Mouse (Mus musculus) stomach, embryonic 16.5 days (tissue): ENCODE data around the gene Abcc10. TPM values are rescaled to one million over a fixed set of nuclear protein-coding genes. Genes with fewer than 3 reads are reported as not detected.

Experiments used
- ATAC-seq: fragments of 200-750 bp; cut with Nextera tagmentation; 2 replicates; pipeline ENCODE4 v1.8.0; 2017; ENCODE audit warnings: moderate number of reproducible peaks, moderate TSS enrichment; ENCODE audit not compliant: insufficient read depth, low FRiP score
- H3K27ac ChIP-seq: fragments of 300-500 bp; sonication (generic); 2 replicates; pipeline ENCODE4 v1.5.1; 2014; ENCODE audit warnings: low read length
- H3K27me3 ChIP-seq: fragments of 300-500 bp; sonication (generic); 2 replicates; pipeline ENCODE4 v1.6.1; 2014; ENCODE audit warnings: low read length, control low read depth, mixed read lengths; ENCODE audit not compliant: control insufficient read depth, insufficient read depth
- H3K36me3 ChIP-seq: fragments of 300-500 bp; sonication (generic); 2 replicates; pipeline ENCODE4 v1.6.1; 2014; ENCODE audit warnings: low read length; ENCODE audit not compliant: control insufficient read depth, insufficient read depth
- H3K4me1 ChIP-seq: fragments of 300-500 bp; sonication (generic); 2 replicates; pipeline ENCODE4 v1.6.1; 2014; ENCODE audit warnings: low read length, control low read depth, mixed read lengths; ENCODE audit not compliant: control insufficient read depth, insufficient read depth
- H3K4me2 ChIP-seq: fragments of 300-500 bp; sonication (generic); 2 replicates; pipeline ENCODE4 v1.6.1; 2014; ENCODE audit warnings: low read depth, low read length, mixed read lengths
- H3K4me3 ChIP-seq: fragments of 300-500 bp; sonication (generic); replicated peaks from 2 replicates; pipeline ENCODE4 v1.5.1; 2014; ENCODE audit warnings: mild to moderate bottlenecking, low read length
- H3K9ac ChIP-seq: fragments of 300-500 bp; sonication (generic); 2 replicates; pipeline ENCODE4 v1.6.1; 2014; ENCODE audit warnings: low read length
- H3K9me3 ChIP-seq: fragments of 300-500 bp; sonication (generic); replicated peaks from 2 replicates; pipeline ENCODE4 v1.6.1; 2016; ENCODE audit warnings: low read length, control low read depth; ENCODE audit not compliant: control insufficient read depth
- WGBS: fragments of 180-500 bp; shearing (Covaris S2); extraction: QIAGEN DNeasy Blood & Tissue Kit; methylation state at CpG from one replicate; pipeline ENCODE4 v1.1.7; 2014; 5-methylcytosine and 5-hydroxymethylcytosine counted together
- polyA plus RNA-seq: library from polyadenylated mRNA; unstranded; fragments of >200 nt; fragmentation: Nextera tagmentation; extraction: Ambion mirVana; gene quantifications from 2 replicates; pipeline ENCODE4 v1.2.1, GENCODE M21; 2015

Gene Abcc10
- polyA plus RNA-seq, result 6.6 and 6.7 TPM in 2 replicates

- peak within 1 kb of the TSS; percentile 87 for H3K9ac ChIP-seq
- no peaks in the 10 kb centered on the region for H3K9me3 ChIP-seq
- H3K4me3 ChIP-seq, result peak within 1 kb of the TSS; percentile 83
- peak; percentile 98 for ATAC-seq
- peaks cover 4% of the 10 kb centered on the region; the same call in 1 of the 2 replicates for H3K4me1 ChIP-seq
- under 1% methylated on average over 40 of the region's 40 CpGs for WGBS
- no peaks in the 10 kb centered on the region; the same call in 1 of the 2 replicates for H3K36me3 ChIP-seq
- H3K4me2 ChIP-seq, result peak within 1 kb of the TSS; percentile 95
- peak within 1 kb of the TSS; percentile 96 for H3K27ac ChIP-seq
- no peaks in the 10 kb centered on the region for H3K27me3 ChIP-seq
These were observed at the start of gene Abcc10 for GRCm38 (mm10) chr17:46327906-46328534. Gene Abcc10 (minus strand): TSS chr17:46328352.

GRCm38 (mm10) chr17:46371783-46372182, 43.6 kb upstream of the Abcc10 start:
- H3K9ac ChIP-seq, result no peak overlapping the region
- 69% methylated on average over 3 of the region's 3 CpGs for WGBS

GRCm38 (mm10) chr17:46351026-46351700, 23.0 kb upstream of the Abcc10 start:
- ATAC-seq, result no peak
- Histone ChIP-seq H3K4me1 (no peaks in the 10 kb centered on the region), H3K4me3 (no peak overlapping the region), H3K9ac (no peak overlapping the region), H3K36me3 (no peaks in the 10 kb centered on the region), H3K27ac (no peak overlapping the region), H3K4me2 (no peak overlapping the region), H3K9me3 (no peaks in the 10 kb centered on the region), H3K27me3 (no peaks in the 10 kb centered on the region)
- 85% methylated on average over 8 of the region's 8 CpGs for WGBS

More at GRCm38 (mm10) chr17:46371783-46372182, 43.6 kb upstream of the Abcc10 start:
- Histone ChIP-seq H3K36me3 (no peaks in the 10 kb centered on the region), H3K9me3 (no peaks in the 10 kb centered on the region), H3K27me3 (no peaks in the 10 kb centered on the region), H3K4me2 (no peak overlapping the region), H3K27ac (no peak overlapping the region), H3K4me3 (no peak overlapping the region), H3K4me1 (no peaks in the 10 kb centered on the region)
- ATAC-seq, result no peak

- H3K9me3 ChIP-seq, result no peaks in the 10 kb centered on the region; the same call in 1 of the 2 replicates
- no peaks in the 10 kb centered on the region for H3K4me1 ChIP-seq
- ATAC-seq, result no peak
- no peak overlapping the region for H3K4me2 ChIP-seq
- no peaks in the 10 kb centered on the region for H3K36me3 ChIP-seq
- H3K27ac ChIP-seq, result no peak overlapping the region
- 51% methylated on average over 7 of the region's 7 CpGs for WGBS
- H3K27me3 ChIP-seq, result no peaks in the 10 kb centered on the region
- no peak overlapping the region for H3K9ac ChIP-seq
- no peak overlapping the region for H3K4me3 ChIP-seq
These were observed 13.1 kb upstream of the Abcc10 start for GRCm38 (mm10) chr17:46341208-46341607.

- H3K4me2 ChIP-seq, result no peak overlapping the region
These were observed 8.3 kb upstream of the Abcc10 start for GRCm38 (mm10) chr17:46336475-46336874.

GRCm38 (mm10) chr17:46328723-46329122, 571 bp upstream of the Abcc10 start:
- no peak overlapping the region; the same call in 1 of the 2 replicates for H3K4me3 ChIP-seq
- no peaks in the 10 kb centered on the region; the same call in 1 of the 2 replicates for H3K36me3 ChIP-seq
- peak overlapping the region; percentile 96 for H3K27ac ChIP-seq
- 61% methylated on average over 6 of the region's 6 CpGs for WGBS
- H3K9ac ChIP-seq, result no peak overlapping the region
- no peaks in the 10 kb centered on the region for H3K9me3 ChIP-seq
- H3K4me1 ChIP-seq, result peaks cover 4% of the 10 kb centered on the region; the same call in 1 of the 2 replicates
- H3K4me2 ChIP-seq, result peak overlapping the region; percentile 95
- no peak for ATAC-seq
- no peaks in the 10 kb centered on the region for H3K27me3 ChIP-seq

More at GRCm38 (mm10) chr17:46336475-46336874, 8.3 kb upstream of the Abcc10 start:
- ATAC-seq, result no peak
- H3K27me3 ChIP-seq, result no peaks in the 10 kb centered on the region
- H3K36me3 ChIP-seq, result no peaks in the 10 kb centered on the region
- no peak overlapping the region for H3K4me3 ChIP-seq
- no peaks in the 10 kb centered on the region for H3K9me3 ChIP-seq
- 25% methylated on average over 5 of the region's 5 CpGs for WGBS
- no peaks in the 10 kb centered on the region for H3K4me1 ChIP-seq
- no peak overlapping the region for H3K27ac ChIP-seq
- no peak overlapping the region for H3K9ac ChIP-seq

GRCm38 (mm10) chr17:46327413-46327905, 693 bp downstream of the Abcc10 start:
- no peaks in the 10 kb centered on the region for H3K27me3 ChIP-seq
- peak overlapping the region; percentile 87 for H3K9ac ChIP-seq
- no peaks in the 10 kb centered on the region for H3K9me3 ChIP-seq
- peak overlapping the region; percentile 95 for H3K4me2 ChIP-seq
- peak overlapping the region; percentile 83 for H3K4me3 ChIP-seq
- peaks cover 4% of the 10 kb centered on the region; the same call in 1 of the 2 replicates for H3K4me1 ChIP-seq
- no peaks in the 10 kb centered on the region; the same call in 1 of the 2 replicates for H3K36me3 ChIP-seq
- no peak for ATAC-seq
- WGBS, result 2% methylated on average over 27 of the region's 27 CpGs
- peak overlapping the region; percentile 96 for H3K27ac ChIP-seq

GRCm38 (mm10) chr17:46322046-46322823, 5.9 kb downstream of the Abcc10 start:
- 81% methylated on average over 14 of the region's 14 CpGs for WGBS

More at GRCm38 (mm10) chr17:46322046-46322823, 5.9 kb downstream of the Abcc10 start:
- ATAC-seq, result no peak
- Histone ChIP-seq H3K9me3 (no peaks in the 10 kb centered on the region), H3K4me2 (no peak overlapping the region), H3K27me3 (no peaks in the 10 kb centered on the region), H3K36me3 (peaks cover 7% of the 10 kb centered on the region), H3K4me1 (no peaks in the 10 kb centered on the region), H3K4me3 (no peak overlapping the region), H3K27ac (no peak overlapping the region), H3K9ac (no peak overlapping the region)
